In genomic region chr9:4795075-4795474, GRCm38 (mm10) we compare ENCODE assay signal across 9 mouse cellular contexts. TPM values are rescaled to one million over a fixed set of nuclear protein-coding genes. Genes with fewer than 3 reads are reported as not detected.
DNase-seq lines count a peak whose midpoint lies in the region; ATAC-seq and TF ChIP-seq lines count a peak whose summit lies in the region.
"Had no signal": no experiment of that assay in that cellular context is flagged by ENCODE, and none has a peak within 500 bp of the region (broad histone marks: within the 10 kb centered on the region; RNA-seq: fewer than 3 reads in every experiment).

No protein-coding gene starts in this region.

- no peaks in the 10 kb centered on the region for H3K4me1 ChIP-seq in kidney, embryonic 16.5 days (ENCODE audit: insufficient read depth, low read length)
- peaks cover 16% of the 10 kb centered on the region for H3K4me1 ChIP-seq in forebrain, embryonic 10.5 days
- H3K4me1 ChIP-seq in limb, embryonic 14.5 days (ENCODE audit: control insufficient read depth, insufficient read depth, low read length), result no peaks in the 10 kb centered on the region

- intact Hi-C loops in gastrocnemius, postnatal 36 days (cut with DNase I), result no loop called here

- ATAC-seq in kidney, embryonic 16.5 days (ENCODE audit: low FRiP score, low TSS enrichment), result no peak
- no peak for ATAC-seq in limb, embryonic 14.5 days (ENCODE audit: low FRiP score, low read depth)

- no peaks in the 10 kb centered on the region for H3K36me3 ChIP-seq in kidney, embryonic 16.5 days (ENCODE audit: insufficient read depth, low read length)
- no peaks in the 10 kb centered on the region for H3K36me3 ChIP-seq in forebrain, embryonic 10.5 days (replicated peaks)
- no peaks in the 10 kb centered on the region for H3K36me3 ChIP-seq in limb, embryonic 14.5 days (ENCODE audit: control insufficient read depth, insufficient read depth, low read length)

- H3K27ac ChIP-seq in kidney, embryonic 16.5 days (ENCODE audit: low read length), result 0 out of 2 replicates have a peak overlapping the region, but pooled peaks have one; percentile 38
- H3K27ac ChIP-seq in forebrain, embryonic 10.5 days, result peak overlapping the region; percentile 87
- no peak overlapping the region for H3K27ac ChIP-seq in limb, embryonic 14.5 days (replicated peaks; ENCODE audit: low read depth, low read length)

- peak overlapping the region; percentile 72 for H3K9ac ChIP-seq in kidney, embryonic 16.5 days (replicated peaks; ENCODE audit: low read length)
- no peak overlapping the region; the same call in 1 of the 2 replicates for H3K9ac ChIP-seq in limb, embryonic 14.5 days (ENCODE audit: low read depth, low read length, severe bottlenecking)

- H3K9me3 ChIP-seq in kidney, embryonic 16.5 days (ENCODE audit: low read length), result no peaks in the 10 kb centered on the region
- H3K9me3 ChIP-seq in forebrain, embryonic 10.5 days, result no peaks in the 10 kb centered on the region
- H3K9me3 ChIP-seq in limb, embryonic 14.5 days (ENCODE audit: control insufficient read depth, low read length), result no peaks in the 10 kb centered on the region

- WGBS in kidney, embryonic 16.5 days, result 4% methylated on average over 5 of the region's 6 CpGs
- under 1% methylated on average over 5 of the region's 6 CpGs for WGBS in forebrain, embryonic 10.5 days
- WGBS in limb, embryonic 14.5 days, result 2% methylated on average over 6 of the region's 6 CpGs

- H3K4me3 ChIP-seq in kidney, embryonic 16.5 days (ENCODE audit: low read length), result peak overlapping the region; percentile 69
- peak overlapping the region; percentile 72 for H3K4me3 ChIP-seq in forebrain, embryonic 10.5 days
- H3K4me3 ChIP-seq in limb, embryonic 14.5 days (replicated peaks; ENCODE audit: low read length), result peak overlapping the region; percentile 53
- H3K4me3 ChIP-seq: myocyte had no signal

- H3K27me3 ChIP-seq in kidney, embryonic 16.5 days (ENCODE audit: insufficient read depth, low read length), result 0 out of 2 replicates have a peak, but pooled peaks cover 4% of the 10 kb centered on the region
- no peaks in the 10 kb centered on the region for H3K27me3 ChIP-seq in forebrain, embryonic 10.5 days (ENCODE audit: poor library complexity, severe bottlenecking)
- no peaks in the 10 kb centered on the region for H3K27me3 ChIP-seq in limb, embryonic 14.5 days (ENCODE audit: control insufficient read depth, insufficient read depth, low read length)

- H3K4me2 ChIP-seq in kidney, embryonic 16.5 days (replicated peaks; ENCODE audit: low read depth, low read length), result peak overlapping the region; percentile 84
- peak overlapping the region; percentile 93 for H3K4me2 ChIP-seq in limb, embryonic 14.5 days (replicated peaks; ENCODE audit: low read depth, low read length, severe bottlenecking)

- no peak for DNase-seq in kidney, adult 9 months
- peak; percentile 39 to 60 for DNase-seq in cerebellum, adult 18-20 months
- DNase-seq in forebrain, embryonic 10.5 days (ENCODE audit: extremely low spot score, low spot score), result peak; percentile 14
- no peak for DNase-seq in limb, embryonic 14.5 days (ENCODE audit: low spot score)
- DNase-seq in gastrocnemius, postnatal 36 days, result no peak
- DNase-seq in spleen, postnatal 36 days (ENCODE audit: low spot score in 2 of 2), result no peak
- DNase-seq in urinary bladder, adult 18-20 months (ENCODE audit: low spot score in 2 of 2), result no peak

- TF ChIP-seq POLR2A in limb, embryonic 14.5 days (IDR thresholded peaks at IDR 0.05; ENCODE audit: borderline replicate concordance, extremely low read depth, insufficient read depth, insufficient read length), result no peak

RNA-seq across cellular contexts. Expression of gene Gria4, which starts 1.0 kb away (rescaled TPM):
- 11.0 and 12.7 TPM in 2 replicates for polyA plus RNA-seq in kidney, embryonic 16.5 days (2015; fragmentation: Nextera tagmentation; extraction: Ambion mirVana)
- 2.6 and 3.1 TPM in 2 replicates for polyA plus RNA-seq in forebrain, embryonic 10.5 days (2016; fragmentation: Nextera tagmentation; extraction: Ambion mirVana)
- 1.4 and 1.6 TPM in 2 replicates for polyA plus RNA-seq in limb, embryonic 14.5 days (2012; rRNA removed)
- polyA plus RNA-seq in limb, embryonic 14.5 days (2014; fragmentation: Nextera tagmentation; extraction: Ambion mirVana), result 1.2 and 1.3 TPM in 2 replicates
- not detected for total RNA-seq in gastrocnemius, postnatal 36 days (2021)
- polyA plus RNA-seq: myocyte had no signal

Comparison
In these comparisons a context has a peak if more than half of its experiments do, and no peak if none do; other contexts are left out.
1. DNase-seq: peak in cerebellum, adult 18-20 months (2 of 2) and forebrain, embryonic 10.5 days (single experiment); none in kidney, adult 9 months (single experiment), limb, embryonic 14.5 days (single experiment), gastrocnemius, postnatal 36 days (0 of 2), spleen, postnatal 36 days (0 of 2) and urinary bladder, adult 18-20 months (0 of 2).
2. Peak in every context shown above with its lines, with median percentiles within 50 percentile points of each other: H3K4me3 ChIP-seq.